Mouse (Mus musculus): Measurements from ENCODE around the gene Zscan4c.
"Not testable (repeated sequence)": the region's sequence is repeated elsewhere in the genome, so short reads cannot be mapped to it uniquely, and the experiment has no call there.

Gene Zscan4c

GRCm38 (mm10) chr7:11005445-11005844 lies at the start of gene Zscan4c:
Gene Zscan4c (plus strand): TSS chr7:11005745.
- not testable (repeated sequence) for DNase-seq
